Mouse (Mus musculus): ENCODE data around the gene Mea1. TPM values are rescaled to one million over a fixed set of nuclear protein-coding genes. Genes with fewer than 3 reads are reported as not detected.

Mea1 gene
- polyA plus RNA-seq, 1 experiment, result 145 TPM

DNA sequence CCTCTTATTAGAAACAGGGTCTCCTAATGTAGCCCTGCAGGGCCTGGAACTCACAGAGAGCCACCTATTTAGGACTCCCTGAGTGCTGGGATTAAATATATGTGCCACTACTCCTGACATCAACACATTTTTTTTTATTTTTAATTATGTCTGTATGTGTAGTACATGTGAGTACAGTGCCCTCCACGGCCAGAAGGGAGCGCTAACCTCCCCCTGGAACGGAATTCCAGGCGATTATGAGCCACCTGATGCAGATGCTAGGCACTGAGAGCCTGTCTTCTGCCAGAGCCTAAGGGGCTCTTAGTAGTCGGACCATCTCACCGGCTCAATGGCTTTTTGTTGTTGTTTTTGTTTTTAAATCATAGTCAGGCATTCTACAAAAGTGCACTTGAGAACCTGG, 49.4 kb downstream of the Mea1 start:
- Histone ChIP-seq H3K4me2 (ENCODE audit: low read depth) (no peak overlapping the region), H3K4me3 (no peak overlapping the region), H3ac (ENCODE audit: control insufficient read depth, insufficient read length) (no peak overlapping the region), H3K79me2 (ENCODE audit: control insufficient read depth, insufficient read depth) (no peaks in the 10 kb centered on the region), H3K27me3 (ENCODE audit: control insufficient read depth, insufficient read depth, insufficient read length) (no peaks in the 10 kb centered on the region), H3K36me3 (ENCODE audit: control insufficient read depth, insufficient read depth) (no peaks in the 10 kb centered on the region)
- TF ChIP-seq E2F4 (IDR thresholded peaks at IDR 0.05; ENCODE audit: insufficient read depth) (no peak), CEBPB (IDR thresholded peaks at IDR 0.05; ENCODE audit: insufficient read depth, poor library complexity, severe bottlenecking) (no peak), REST (IDR thresholded peaks at IDR 0.05; ENCODE audit: insufficient read depth, insufficient read length) (no peak), MYOD1 (IDR thresholded peaks at IDR 0.05; ENCODE audit: control insufficient read depth in 1 of 3, insufficient read length in 2 of 3, low read depth in 2 of 3) (no peak), SRF (IDR thresholded peaks at IDR 0.05; ENCODE audit: control insufficient read depth, insufficient read length, low read depth) (no peak), USF1 (IDR thresholded peaks at IDR 0.05; ENCODE audit: low read depth) (no peak), MAX (IDR thresholded peaks at IDR 0.05; ENCODE audit: low read depth) (no peak), TCF12 (IDR thresholded peaks at IDR 0.05; ENCODE audit: insufficient read depth, poor library complexity, severe bottlenecking) (no peak), TCF3 (IDR thresholded peaks at IDR 0.05; ENCODE audit: insufficient read length, low read depth) (no peak), POLR2AphosphoS2 (IDR thresholded peaks at IDR 0.05; ENCODE audit: insufficient read length, low read depth) (no peak)

- no peak overlapping the region for H3K4me3 ChIP-seq
- no peaks in the 10 kb centered on the region for H3K79me2 ChIP-seq (ENCODE audit: control insufficient read depth, insufficient read depth)
- H3K4me2 ChIP-seq (ENCODE audit: low read depth), result no peak overlapping the region
- TF ChIP-seq CEBPB (IDR thresholded peaks at IDR 0.05; ENCODE audit: insufficient read depth, poor library complexity, severe bottlenecking) (no peak), E2F4 (IDR thresholded peaks at IDR 0.05; ENCODE audit: insufficient read depth) (no peak), POLR2A (IDR thresholded peaks at IDR 0.05; ENCODE audit: insufficient read length, low read depth) (no peak), USF1 (IDR thresholded peaks at IDR 0.05; ENCODE audit: low read depth) (no peak), MYOD1 (IDR thresholded peaks at IDR 0.05; ENCODE audit: control insufficient read depth in 1 of 3, insufficient read length in 2 of 3, low read depth in 2 of 3) (no peak), SRF (IDR thresholded peaks at IDR 0.05; ENCODE audit: control insufficient read depth, insufficient read length, low read depth) (no peak), TCF3 (IDR thresholded peaks at IDR 0.05; ENCODE audit: insufficient read length, low read depth) (no peak), MYOG (IDR thresholded peaks at IDR 0.05; ENCODE audit: control insufficient read depth in 1 of 3, insufficient read depth in 1 of 3, insufficient read length in 2 of 3, low read depth in 2 of 3) (no peak), TCF12 (IDR thresholded peaks at IDR 0.05; ENCODE audit: insufficient read depth, poor library complexity, severe bottlenecking) (no peak), REST (IDR thresholded peaks at IDR 0.05; ENCODE audit: insufficient read depth, insufficient read length) (no peak), POLR2AphosphoS2 (IDR thresholded peaks at IDR 0.05; ENCODE audit: insufficient read length, low read depth) (no peak)
- H3ac ChIP-seq (ENCODE audit: control insufficient read depth, insufficient read length), result no peak overlapping the region
- H3K27me3 ChIP-seq (ENCODE audit: control insufficient read depth, insufficient read depth, insufficient read length), result no peaks in the 10 kb centered on the region
- no peaks in the 10 kb centered on the region for H3K36me3 ChIP-seq (ENCODE audit: control insufficient read depth, insufficient read depth)
Observed at GRCm38 (mm10) chr17:46728496-46728895, 49.9 kb downstream of the Mea1 start.

GRCm38 (mm10) chr17:46728904-46729318, 50.3 kb downstream of the Mea1 start, which contains the start of gene Gnmt:
Gene Gnmt, minus strand, starts transcription at chr17:46729168.
- no peak for TF ChIP-seq POLR2A (IDR thresholded peaks at IDR 0.05; ENCODE audit: insufficient read length, low read depth)
- no peak for TF ChIP-seq TCF3 (IDR thresholded peaks at IDR 0.05; ENCODE audit: insufficient read length, low read depth)
- TF ChIP-seq E2F4 (IDR thresholded peaks at IDR 0.05; ENCODE audit: insufficient read depth), result no peak
- no peak for TF ChIP-seq MYOG (IDR thresholded peaks at IDR 0.05; ENCODE audit: control insufficient read depth in 1 of 3, insufficient read depth in 1 of 3, insufficient read length in 2 of 3, low read depth in 2 of 3)
- no peak for TF ChIP-seq MAX (IDR thresholded peaks at IDR 0.05; ENCODE audit: low read depth)
- TF ChIP-seq TCF12 (IDR thresholded peaks at IDR 0.05; ENCODE audit: insufficient read depth, poor library complexity, severe bottlenecking), result no peak
- TF ChIP-seq MYOD1 (IDR thresholded peaks at IDR 0.05; ENCODE audit: control insufficient read depth in 1 of 3, insufficient read length in 2 of 3, low read depth in 2 of 3), result no peak
- no peak for TF ChIP-seq SRF (IDR thresholded peaks at IDR 0.05; ENCODE audit: control insufficient read depth, insufficient read length, low read depth)
- no peak for TF ChIP-seq USF1 (IDR thresholded peaks at IDR 0.05; ENCODE audit: low read depth)
- no peak for TF ChIP-seq POLR2AphosphoS2 (IDR thresholded peaks at IDR 0.05; ENCODE audit: insufficient read length, low read depth)
- TF ChIP-seq REST (IDR thresholded peaks at IDR 0.05; ENCODE audit: insufficient read depth, insufficient read length), result no peak
- no peak for TF ChIP-seq CEBPB (IDR thresholded peaks at IDR 0.05; ENCODE audit: insufficient read depth, poor library complexity, severe bottlenecking)
- Histone ChIP-seq H3K4me2 (ENCODE audit: low read depth) (no peak within 1 kb of the TSS), H3ac (ENCODE audit: control insufficient read depth, insufficient read length) (no peak within 1 kb of the TSS), H3K27me3 (ENCODE audit: control insufficient read depth, insufficient read depth, insufficient read length) (no peaks in the 10 kb centered on the region), H3K4me3 (no peak within 1 kb of the TSS), H3K79me2 (ENCODE audit: control insufficient read depth, insufficient read depth) (no peaks in the 10 kb centered on the region), H3K36me3 (ENCODE audit: control insufficient read depth, insufficient read depth) (no peaks in the 10 kb centered on the region)

Other genes with a start within 250 kb of the Mea1 start
- not detected for gene Crip3, start 249.9 kb upstream of the Mea1 start, polyA plus RNA-seq (2012; fragmentation: generic; extraction: Trizol)
- not detected for gene Slc22a7, start 240.3 kb upstream of the Mea1 start, polyA plus RNA-seq (2012; fragmentation: generic; extraction: Trizol)
- not detected for gene Ttbk1, start 191.1 kb upstream of the Mea1 start, polyA plus RNA-seq (2012; fragmentation: generic; extraction: Trizol)
- gene Dnph1, start 182.1 kb upstream of the Mea1 start, polyA plus RNA-seq (2012; fragmentation: generic; extraction: Trizol), result 22.6 TPM
- gene Cul9, start 132.4 kb upstream of the Mea1 start, polyA plus RNA-seq (2012; fragmentation: generic; extraction: Trizol), result 0.43 TPM
- 51.1 TPM for gene Srf, start 122.6 kb upstream of the Mea1 start, polyA plus RNA-seq (2012; fragmentation: generic; extraction: Trizol)
- 15.6 TPM for gene Ptk7, start 49.3 kb upstream of the Mea1 start, polyA plus RNA-seq (2012; fragmentation: generic; extraction: Trizol)
- 19.2 TPM for gene Klc4, start 32.8 kb upstream of the Mea1 start, polyA plus RNA-seq (2012; fragmentation: generic; extraction: Trizol)
- 248 TPM for gene Mrpl2, start 32.6 kb upstream of the Mea1 start, polyA plus RNA-seq (2012; fragmentation: generic; extraction: Trizol)
- 44.4 TPM for gene Cul7, start 28.5 kb upstream of the Mea1 start, polyA plus RNA-seq (2012; fragmentation: generic; extraction: Trizol)
- gene Rrp36, start 4.4 kb upstream of the Mea1 start, polyA plus RNA-seq (2012; fragmentation: generic; extraction: Trizol), result 45.8 TPM
- gene Klhdc3, start 2.1 kb downstream of the Mea1 start, polyA plus RNA-seq (2012; fragmentation: generic; extraction: Trizol), result 128 TPM
- gene Ppp2r5d, start 26.3 kb downstream of the Mea1 start, polyA plus RNA-seq (2012; fragmentation: generic; extraction: Trizol), result 79.6 TPM
- 29.6 TPM for gene Pex6, start 32.7 kb downstream of the Mea1 start, polyA plus RNA-seq (2012; fragmentation: generic; extraction: Trizol)
- gene Gnmt, start 50.4 kb downstream of the Mea1 start, polyA plus RNA-seq (2012; fragmentation: generic; extraction: Trizol), result 0.11 TPM
- 35.8 TPM for gene Cnpy3, start 73.4 kb downstream of the Mea1 start, polyA plus RNA-seq (2012; fragmentation: generic; extraction: Trizol)
- gene Ptcra, start 84.9 kb downstream of the Mea1 start, polyA plus RNA-seq (2012; fragmentation: generic; extraction: Trizol), result 0.06 TPM
- gene 2310039H08Rik, start 93.8 kb downstream of the Mea1 start, polyA plus RNA-seq (2012; fragmentation: generic; extraction: Trizol), result 63.8 TPM
- gene Rpl7l1, start 103.9 kb downstream of the Mea1 start, polyA plus RNA-seq (2012; fragmentation: generic; extraction: Trizol), result 74.3 TPM
- 5.1 TPM for gene Bicral, start 179.7 kb downstream of the Mea1 start, polyA plus RNA-seq (2012; fragmentation: generic; extraction: Trizol)
- 46.1 TPM for gene Tbcc, start 211.9 kb downstream of the Mea1 start, polyA plus RNA-seq (2012; fragmentation: generic; extraction: Trizol)
- gene Prph2, start 231.7 kb downstream of the Mea1 start, polyA plus RNA-seq (2012; fragmentation: generic; extraction: Trizol), result not detected